Mouse (Mus musculus): ENCODE measurements around the gene Llgl2.

Gene Llgl2

GRCm38 (mm10) chr11:115881002-115881401 lies 57.2 kb downstream of the Llgl2 start:
- DNase-seq = no peak

DNA sequence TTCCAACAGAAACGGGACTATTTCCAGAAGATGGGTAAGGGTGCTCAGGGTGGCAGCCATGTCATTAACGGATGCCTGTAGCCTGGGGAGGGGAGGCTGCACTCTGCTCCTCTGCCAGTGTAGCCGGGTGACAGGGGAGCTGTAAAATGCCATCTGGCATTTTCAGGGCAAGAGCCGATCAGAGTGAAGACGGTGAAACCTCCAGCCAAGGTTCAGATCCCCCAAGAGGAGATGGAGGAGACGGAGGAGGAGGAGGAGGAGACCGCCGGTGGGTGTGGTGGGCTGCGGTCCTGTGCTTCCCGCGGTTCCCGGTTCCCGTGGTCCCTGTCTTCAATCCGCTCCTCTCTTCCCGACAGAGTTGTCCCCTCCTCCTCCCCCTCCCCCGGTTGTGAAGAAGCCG lies 59.4 kb downstream of the Llgl2 start:
- DNase-seq = no peak

GRCm38 (mm10) chr11:115884361-115884760 lies 60.5 kb downstream of the Llgl2 start:
- DNase-seq = no peak

- no peak for DNase-seq
Measured at GRCm38 (mm10) chr11:115885281-115885680, 61.4 kb downstream of the Llgl2 start.

DNA sequence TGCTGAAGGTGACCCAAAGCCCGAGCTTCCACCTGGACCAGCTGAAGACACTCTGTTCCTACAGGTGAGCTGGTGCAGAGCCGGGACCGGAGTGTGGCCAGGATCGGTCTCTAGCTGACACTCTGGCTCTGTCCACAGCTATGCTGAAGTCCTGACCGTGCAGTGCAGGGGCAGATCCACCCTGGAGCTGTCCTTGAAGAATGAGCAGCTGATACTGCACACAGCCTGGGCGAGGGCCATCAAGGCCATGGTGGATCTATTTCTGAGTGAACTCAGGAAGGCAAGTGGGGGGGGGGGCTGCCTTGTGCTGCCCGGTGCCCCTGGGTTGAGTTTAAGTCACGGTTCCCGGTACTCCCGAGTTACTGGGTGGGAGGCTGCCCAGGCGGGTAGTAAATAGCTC lies 62.6 kb downstream of the Llgl2 start:
- no peak for DNase-seq

GRCm38 (mm10) chr11:115888020-115888419 lies 64.2 kb downstream of the Llgl2 start:
- no peak for DNase-seq

- DNase-seq = no peak
Measured at GRCm38 (mm10) chr11:115889159-115889558, 65.3 kb downstream of the Llgl2 start.

- no peak for DNase-seq
Measured at GRCm38 (mm10) chr11:115892213-115892612, 68.4 kb downstream of the Llgl2 start.

- DNase-seq = no peak
Measured at GRCm38 (mm10) chr11:115893071-115893470, 69.2 kb downstream of the Llgl2 start.

GRCm38 (mm10) chr11:115894755-115895520 lies 71.1 kb downstream of the Llgl2 start:
- peak; percentile 33 for DNase-seq

DNA sequence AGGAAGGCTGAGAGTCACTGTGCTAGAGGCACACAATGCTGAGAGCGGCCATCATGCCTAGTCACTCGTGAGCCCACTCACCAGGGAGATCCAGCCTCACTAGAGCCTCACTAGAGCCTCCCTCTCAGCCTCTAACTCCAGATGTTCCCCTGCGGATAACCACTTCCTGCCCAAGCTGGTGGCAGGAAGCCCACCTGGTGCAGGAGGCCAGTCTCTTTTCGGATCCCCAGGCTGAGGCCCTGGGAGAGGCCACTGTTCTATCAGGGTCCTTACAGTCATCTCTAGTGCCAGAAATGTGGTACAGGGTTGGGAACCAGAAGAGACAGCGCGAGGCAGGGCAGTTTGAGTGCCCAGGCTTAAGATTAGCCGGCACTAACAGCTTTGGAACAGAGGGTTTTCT lies 74.6 kb downstream of the Llgl2 start:
- DNase-seq = no peak

DNA sequence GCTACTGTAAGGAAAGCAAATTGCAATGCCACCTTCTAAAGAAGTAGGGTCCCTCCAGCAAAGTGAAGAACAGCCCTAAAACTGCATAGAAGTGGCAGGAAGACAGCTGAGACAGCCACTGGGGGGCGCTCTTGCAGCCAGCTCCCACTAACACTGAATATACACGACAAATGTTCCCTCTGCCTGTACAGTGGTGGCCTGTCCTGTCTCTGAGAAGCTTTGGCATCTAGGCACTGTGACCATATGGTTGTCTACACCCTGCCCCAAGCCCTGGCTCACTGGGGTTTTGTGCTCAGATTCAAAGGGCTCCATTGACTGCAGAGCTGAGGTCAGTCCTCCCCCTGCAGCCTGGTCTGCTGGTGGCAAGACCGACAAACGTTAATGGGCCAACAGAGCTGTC lies 75.0 kb downstream of the Llgl2 start:
- peak; percentile 89 for DNase-seq

GRCm38 (mm10) chr11:115899486-115900266 lies 75.8 kb downstream of the Llgl2 start, which contains the start of gene Smim5:
Smim5 (plus strand) TSS chr11:115899966.
- DNase-seq = no peak

DNA sequence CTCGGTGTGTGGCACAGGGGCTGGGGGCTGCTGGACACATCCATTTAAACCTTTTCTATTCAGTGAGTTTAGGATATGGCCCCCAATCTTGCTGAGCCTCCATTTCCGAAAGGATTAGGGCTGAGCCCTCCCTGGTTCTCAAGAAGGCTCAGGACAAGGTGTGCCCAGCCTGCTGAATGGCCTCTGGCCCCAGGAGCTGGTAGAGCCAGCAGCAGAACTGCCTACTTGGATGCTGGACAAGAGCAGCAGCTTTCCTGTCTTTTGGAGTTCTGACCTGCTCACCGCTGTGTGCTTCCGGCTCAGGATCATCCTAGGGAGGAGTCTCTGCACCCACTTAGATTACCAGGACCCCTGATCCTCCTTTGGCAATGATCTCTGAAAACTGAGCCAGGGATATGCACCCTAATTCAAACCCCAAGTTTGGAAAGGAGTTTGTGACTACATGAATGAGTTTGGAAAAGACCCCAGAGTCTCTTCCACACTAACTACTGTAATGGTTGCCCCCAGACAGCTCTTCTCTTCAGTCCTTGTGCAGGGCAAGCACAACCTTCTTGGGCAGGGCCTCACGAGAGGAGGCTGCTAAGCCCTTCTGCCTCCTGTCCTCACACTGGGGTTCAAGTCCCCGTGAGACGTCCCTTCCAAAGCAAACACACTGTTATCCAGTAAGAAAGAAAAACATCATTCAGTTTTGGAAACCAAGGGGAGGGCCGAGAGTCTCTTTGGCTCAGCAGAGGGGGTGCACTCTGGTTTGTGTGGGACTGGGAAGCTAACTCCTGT lies 76.9 kb downstream of the Llgl2 start:
- no peak for DNase-seq

DNA sequence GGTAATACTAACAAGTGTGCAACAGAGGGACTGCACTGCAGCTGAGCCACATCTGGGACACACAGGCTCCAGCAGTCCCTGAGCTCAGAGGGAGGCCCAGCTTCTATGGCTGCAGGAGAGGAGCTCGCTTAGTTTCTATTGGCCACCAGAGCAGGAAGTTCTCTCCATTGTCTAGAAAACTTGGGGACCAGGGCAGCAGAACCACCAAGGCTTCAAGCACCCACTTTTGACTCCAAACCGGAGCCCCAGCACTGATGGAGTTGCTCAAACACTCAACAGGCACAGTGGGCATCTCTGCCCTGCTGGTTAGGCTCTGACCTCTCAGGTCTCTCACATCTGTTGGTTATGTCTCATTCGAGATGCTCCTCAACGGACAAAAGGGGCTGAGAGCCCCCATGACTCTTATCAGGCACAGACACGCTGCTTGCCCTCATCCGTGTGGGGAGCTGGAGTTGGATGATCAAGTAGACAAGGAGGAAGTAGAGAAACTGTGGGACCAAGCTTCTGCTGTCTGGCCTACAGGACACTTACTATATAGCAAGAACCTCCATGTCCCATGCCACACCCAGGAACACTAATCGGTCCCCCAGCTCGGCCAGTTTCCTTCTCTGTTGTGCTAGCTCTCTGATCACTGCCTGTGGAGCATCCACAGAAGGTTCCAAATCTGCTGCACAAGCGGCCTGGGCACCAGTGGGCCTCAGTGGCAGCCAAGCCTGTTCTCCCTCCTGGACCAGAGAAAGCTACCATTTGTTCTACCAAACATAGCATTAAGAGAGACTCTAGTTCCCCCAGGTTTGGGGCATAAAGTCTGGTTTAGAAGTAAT lies 77.7 kb downstream of the Llgl2 start:
- no peak for DNase-seq

DNA sequence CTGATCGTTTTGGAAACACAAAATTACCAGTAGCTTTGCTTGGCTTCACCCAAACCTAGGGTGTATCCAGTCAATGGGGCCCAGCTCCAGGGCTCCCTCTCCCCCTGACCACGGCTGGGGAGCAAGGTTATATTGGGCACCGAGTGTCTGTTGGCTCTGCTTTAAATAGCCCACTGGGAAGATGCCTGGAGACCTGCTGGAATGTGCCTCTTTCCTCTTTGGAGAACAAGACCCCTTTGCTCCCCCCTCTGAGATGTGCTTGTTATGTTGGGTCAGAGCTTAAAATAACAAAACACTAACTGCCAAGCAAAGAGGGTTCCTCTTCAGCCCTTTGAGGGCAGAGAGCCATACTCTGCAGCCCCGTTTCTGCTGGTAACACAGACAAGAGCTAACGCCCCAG lies 78.3 kb downstream of the Llgl2 start:
- DNase-seq = no peak

DNA sequence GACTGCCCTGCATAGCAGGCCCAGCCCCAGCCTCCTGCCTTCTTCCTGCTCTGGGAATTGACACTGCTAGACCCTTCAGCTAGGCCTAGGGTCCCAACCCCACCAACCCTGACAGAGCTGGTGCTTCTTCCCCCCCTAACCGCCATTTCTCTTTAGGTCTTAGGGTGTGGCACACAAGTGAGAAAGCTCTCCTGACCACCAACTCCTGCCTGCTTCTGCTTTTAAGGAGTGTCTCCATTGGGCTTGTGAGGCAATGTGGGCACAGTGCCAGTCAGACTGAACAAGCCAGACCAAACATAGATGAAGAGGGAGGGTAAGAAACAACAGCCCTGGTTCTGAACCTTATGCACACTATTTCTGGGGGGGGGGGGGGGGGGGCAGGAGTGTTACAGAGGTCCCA lies 79.0 kb downstream of the Llgl2 start:
- no peak for DNase-seq

GRCm38 (mm10) chr11:115903384-115904230 lies 79.8 kb downstream of the Llgl2 start:
- DNase-seq = no peak

GRCm38 (mm10) chr11:115904231-115904955 lies 80.5 kb downstream of the Llgl2 start:
- DNase-seq = no peak

Measured in cerebellum, adult 9-10 months (tissue).